Mouse (Mus musculus): ENCODE results near the gene Gm1113. TPM values are rescaled to one million over a fixed set of nuclear protein-coding genes. Genes with fewer than 3 reads are reported as not detected.

Gene Gm1113
- polyA plus RNA-seq, 1 experiment from 2014 or later: not detected

DNA sequence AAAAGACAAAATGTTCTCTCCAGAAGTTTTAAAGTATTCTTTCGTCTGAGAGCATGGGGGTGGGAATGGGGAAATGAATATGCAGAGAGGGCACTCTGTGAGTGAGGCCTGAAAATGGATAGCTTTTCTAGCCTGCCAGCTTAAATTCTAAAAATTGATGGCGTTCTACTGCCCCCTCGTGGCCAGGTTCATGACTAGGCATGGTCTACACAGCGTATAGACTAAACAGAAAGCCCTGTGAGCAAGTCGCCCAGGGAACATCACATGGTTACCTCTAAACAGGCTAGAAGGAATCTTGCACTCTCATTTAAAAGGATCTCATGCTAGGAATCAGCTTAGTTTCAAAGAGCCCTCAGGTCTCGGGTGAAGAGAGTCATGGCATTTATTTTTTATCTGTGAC lies 23.4 kb upstream of the Gm1113 start:
- WGBS (ENCODE audit: missing documents): 20% methylated on average over 6 of the region's 6 CpGs
- Histone ChIP-seq H3K27ac (no peak overlapping the region), H3K79me2 (ENCODE audit: inconsistent target) (no peaks in the 10 kb centered on the region), H3K36me3 (ENCODE audit: inconsistent target) (no peaks in the 10 kb centered on the region), H3K4me3 (ENCODE audit: inconsistent target) (no peak overlapping the region)

DNA sequence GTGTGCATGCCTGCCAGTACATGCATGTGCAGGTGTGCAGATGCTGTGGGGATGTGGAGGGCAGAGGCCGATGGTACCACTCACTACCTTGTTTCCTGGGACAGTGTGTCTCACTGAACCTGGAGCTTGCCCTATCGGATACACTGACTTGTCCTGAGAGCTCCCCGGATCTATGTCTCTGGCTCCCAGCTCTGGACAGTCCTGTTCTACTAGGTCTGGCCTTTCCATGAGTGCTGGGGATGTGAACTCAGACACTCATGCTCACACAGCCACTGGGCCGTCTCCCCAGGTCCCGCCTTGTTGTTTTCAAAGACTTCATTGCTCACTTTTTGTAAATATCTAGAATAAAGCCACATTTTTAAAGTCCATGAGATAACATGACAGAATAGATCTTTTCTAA lies 23.0 kb upstream of the Gm1113 start:
- Histone ChIP-seq H3K27ac (no peak overlapping the region), H3K4me3 (ENCODE audit: inconsistent target) (no peak overlapping the region), H3K36me3 (ENCODE audit: inconsistent target) (no peaks in the 10 kb centered on the region), H3K79me2 (ENCODE audit: inconsistent target) (no peaks in the 10 kb centered on the region)
- 89% methylated on average over 4 of the region's 5 CpGs for WGBS (ENCODE audit: missing documents)

DNA sequence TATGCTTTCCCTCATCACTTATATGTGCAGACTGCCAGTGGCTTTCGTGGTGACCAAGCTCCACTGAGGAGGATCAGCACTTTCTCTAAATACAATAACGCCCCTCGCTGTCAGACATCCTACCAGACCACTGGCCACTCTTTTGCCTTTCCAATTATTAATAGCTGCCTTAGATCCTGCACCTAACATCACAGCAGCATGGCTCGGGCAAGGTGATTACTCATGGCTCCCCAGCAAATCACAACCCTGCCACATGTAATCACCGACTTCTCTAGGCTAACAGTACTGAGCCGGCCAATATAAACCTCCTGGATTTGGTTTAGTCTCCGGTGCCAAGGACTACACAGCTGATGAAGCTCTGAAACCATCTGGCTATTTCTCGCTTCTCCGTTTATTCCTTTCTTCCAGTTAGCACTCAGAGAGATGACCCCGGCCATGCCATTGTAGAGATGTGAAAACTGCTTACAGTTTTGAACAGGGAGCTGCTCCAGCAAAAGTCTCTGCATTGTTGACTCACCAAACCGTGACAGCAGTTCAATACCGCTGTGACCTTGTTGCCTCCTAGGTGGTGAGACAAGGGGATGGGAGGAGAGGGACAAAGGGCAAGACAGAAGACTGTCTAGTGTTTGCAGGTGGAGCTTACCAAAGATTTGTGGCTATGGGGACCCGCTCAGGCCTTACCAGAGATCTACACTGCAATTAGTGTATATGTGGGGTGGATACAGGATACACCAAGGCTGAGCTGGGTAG lies 21.1 kb upstream of the Gm1113 start:
- no peak overlapping the region for H3K27ac ChIP-seq
- no peaks in the 10 kb centered on the region for H3K36me3 ChIP-seq (ENCODE audit: inconsistent target)
- WGBS (ENCODE audit: missing documents): 92% methylated on average over 13 of the region's 13 CpGs
- H3K4me3 ChIP-seq (ENCODE audit: inconsistent target): no peak overlapping the region
- H3K79me2 ChIP-seq (ENCODE audit: inconsistent target): no peaks in the 10 kb centered on the region

DNA sequence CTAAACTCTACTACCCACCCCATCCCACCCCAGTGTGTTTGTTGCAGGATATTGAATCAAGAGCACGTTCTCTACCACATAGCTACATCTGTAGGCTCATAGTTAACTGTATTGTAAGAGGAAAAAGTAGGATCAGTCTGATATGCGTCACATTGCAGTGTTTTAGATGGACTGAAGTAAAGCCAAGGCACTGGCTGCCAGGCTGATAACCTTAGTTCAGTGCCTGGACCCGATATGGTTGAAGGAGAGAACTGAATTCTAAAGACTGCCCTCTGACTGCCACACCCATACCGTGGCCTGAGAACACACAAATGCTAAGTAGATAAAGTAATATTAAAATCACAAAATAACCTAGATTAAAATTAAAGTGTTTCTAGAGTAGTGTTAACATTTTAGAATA lies 17.8 kb upstream of the Gm1113 start:
- Histone ChIP-seq H3K36me3 (ENCODE audit: inconsistent target) (no peaks in the 10 kb centered on the region), H3K4me3 (ENCODE audit: inconsistent target) (no peak overlapping the region), H3K27ac (no peak overlapping the region), H3K79me2 (ENCODE audit: inconsistent target) (no peaks in the 10 kb centered on the region)
- WGBS (ENCODE audit: missing documents): 87% methylated on average over 4 of the region's 4 CpGs

DNA sequence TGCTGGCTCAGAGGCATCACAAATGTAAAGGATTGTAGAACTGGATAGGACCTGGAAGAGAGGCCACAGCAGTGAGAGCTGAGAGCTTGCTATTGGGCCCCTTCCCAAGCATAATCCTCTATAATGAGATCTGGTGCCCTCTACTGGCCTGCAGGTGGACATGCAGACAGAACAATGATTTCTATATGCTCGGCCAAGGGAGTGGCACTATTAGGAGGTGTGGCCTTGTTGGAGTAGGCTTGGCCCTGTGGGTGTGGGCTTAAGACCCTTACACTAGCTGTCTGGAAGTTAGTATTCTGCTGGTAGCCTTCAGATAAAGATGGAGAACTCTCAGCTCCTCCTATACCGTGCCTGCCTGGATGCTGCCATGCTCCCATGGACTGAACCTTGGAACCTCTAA lies 17.0 kb upstream of the Gm1113 start:
- WGBS (ENCODE audit: missing documents): 17% methylated on average over 2 of the region's 2 CpGs
- Histone ChIP-seq H3K79me2 (ENCODE audit: inconsistent target) (no peaks in the 10 kb centered on the region), H3K27ac (no peak overlapping the region), H3K4me3 (ENCODE audit: inconsistent target) (no peak overlapping the region), H3K36me3 (ENCODE audit: inconsistent target) (no peaks in the 10 kb centered on the region)

DNA sequence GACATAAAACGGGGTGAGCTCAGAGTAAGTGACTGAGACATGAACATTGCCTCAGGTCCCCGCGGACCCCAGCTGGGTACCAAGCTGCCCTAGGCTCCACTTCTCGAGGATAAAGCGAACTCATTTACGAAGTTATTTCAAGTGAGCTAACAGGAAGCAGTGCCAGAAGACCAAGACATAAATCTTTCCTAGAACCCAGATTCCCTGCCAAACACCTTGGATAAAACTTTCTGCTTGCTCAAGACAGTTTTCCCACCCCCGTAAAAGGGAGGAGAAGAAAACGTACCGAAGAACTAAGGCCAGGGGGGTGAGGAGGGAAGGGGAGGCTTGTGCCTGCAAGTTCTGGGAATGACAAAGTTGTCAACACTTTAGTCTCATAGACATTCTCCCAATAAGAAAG lies 15.2 kb upstream of the Gm1113 start:
- H3K4me3 ChIP-seq (ENCODE audit: inconsistent target): no peak overlapping the region
- 82% methylated on average over 9 of the region's 9 CpGs for WGBS (ENCODE audit: missing documents)
- no peaks in the 10 kb centered on the region for H3K36me3 ChIP-seq (ENCODE audit: inconsistent target)
- H3K79me2 ChIP-seq (ENCODE audit: inconsistent target): no peaks in the 10 kb centered on the region
- H3K27ac ChIP-seq: no peak overlapping the region

DNA sequence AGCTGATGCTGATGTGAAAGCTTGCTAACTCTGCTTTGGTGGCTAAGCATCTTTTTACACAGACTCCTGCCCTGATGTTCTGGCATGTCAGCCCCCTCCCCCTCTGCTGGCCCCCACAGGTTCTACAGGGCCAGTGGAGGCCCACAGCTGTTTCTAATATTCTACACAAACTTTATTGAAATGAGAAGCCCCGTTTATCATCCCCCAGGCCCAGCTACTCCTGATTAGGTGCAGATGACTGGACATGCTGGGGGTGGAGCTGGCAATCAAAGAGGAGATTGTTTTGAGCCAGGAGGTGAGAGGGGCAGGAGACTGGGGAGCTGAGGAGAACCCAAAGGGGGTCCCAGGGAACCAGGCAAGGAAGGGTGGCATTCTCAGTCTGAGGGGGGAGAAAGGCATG lies 11.7 kb upstream of the Gm1113 start:
- Histone ChIP-seq H3K79me2 (ENCODE audit: inconsistent target) (no peaks in the 10 kb centered on the region), H3K36me3 (ENCODE audit: inconsistent target) (no peaks in the 10 kb centered on the region), H3K27ac (no peak overlapping the region), H3K4me3 (ENCODE audit: inconsistent target) (no peak overlapping the region)
- WGBS (ENCODE audit: missing documents): 50% methylated on average over 1 of the region's 1 CpGs

DNA sequence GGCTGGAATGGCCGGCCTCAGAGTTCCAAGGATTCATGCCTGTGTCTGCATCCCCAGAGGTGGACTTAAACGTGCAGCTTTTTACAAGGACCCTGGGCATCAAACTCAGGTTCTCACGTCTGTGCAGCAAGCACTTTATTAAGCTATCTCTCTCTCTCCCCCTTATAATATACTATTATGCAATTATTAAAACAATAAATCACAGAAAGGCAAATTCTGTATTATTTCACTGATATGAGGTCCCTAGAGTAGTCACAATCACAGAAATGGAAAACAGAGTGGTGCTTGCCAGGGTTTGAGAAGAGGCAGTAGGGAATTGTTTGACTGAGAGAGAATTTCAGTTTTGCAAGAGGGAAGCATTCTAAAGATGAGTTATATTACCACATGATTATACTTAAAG lies 11.1 kb upstream of the Gm1113 start:
- Histone ChIP-seq H3K27ac (no peak overlapping the region), H3K36me3 (ENCODE audit: inconsistent target) (no peaks in the 10 kb centered on the region), H3K4me3 (ENCODE audit: inconsistent target) (no peak overlapping the region), H3K79me2 (ENCODE audit: inconsistent target) (no peaks in the 10 kb centered on the region)
- WGBS (ENCODE audit: missing documents): 86% methylated on average over 3 of the region's 3 CpGs

DNA sequence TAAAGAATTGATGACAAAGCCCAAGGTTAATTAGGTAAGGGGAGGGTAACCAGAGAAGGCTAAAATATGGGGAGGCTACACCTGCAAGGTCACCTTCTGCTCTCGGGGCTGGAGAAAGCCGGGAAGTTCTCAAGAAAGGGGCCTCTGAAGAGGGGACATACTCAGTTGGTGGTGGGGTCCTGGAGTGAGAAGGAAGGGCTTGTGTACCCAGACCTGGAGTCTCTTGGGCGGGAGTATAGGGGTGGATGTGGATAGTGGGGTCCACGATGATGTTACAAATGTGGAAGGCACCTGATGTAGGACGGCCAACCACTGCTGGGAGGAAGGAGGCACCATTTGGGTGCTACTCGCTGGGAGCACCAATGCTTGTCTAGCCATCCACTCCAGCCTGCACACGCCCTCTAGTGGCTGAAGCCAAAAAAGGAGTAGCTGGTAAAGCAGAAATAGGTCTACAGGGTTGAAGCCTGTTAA lies 5.9 kb upstream of the Gm1113 start:
- WGBS (ENCODE audit: missing documents): 18% methylated on average over 6 of the region's 7 CpGs
- H3K36me3 ChIP-seq (ENCODE audit: inconsistent target): no peaks in the 10 kb centered on the region
- H3K27ac ChIP-seq: no peak overlapping the region
- H3K79me2 ChIP-seq (ENCODE audit: inconsistent target): no peaks in the 10 kb centered on the region
- no peak overlapping the region for H3K4me3 ChIP-seq (ENCODE audit: inconsistent target)

DNA sequence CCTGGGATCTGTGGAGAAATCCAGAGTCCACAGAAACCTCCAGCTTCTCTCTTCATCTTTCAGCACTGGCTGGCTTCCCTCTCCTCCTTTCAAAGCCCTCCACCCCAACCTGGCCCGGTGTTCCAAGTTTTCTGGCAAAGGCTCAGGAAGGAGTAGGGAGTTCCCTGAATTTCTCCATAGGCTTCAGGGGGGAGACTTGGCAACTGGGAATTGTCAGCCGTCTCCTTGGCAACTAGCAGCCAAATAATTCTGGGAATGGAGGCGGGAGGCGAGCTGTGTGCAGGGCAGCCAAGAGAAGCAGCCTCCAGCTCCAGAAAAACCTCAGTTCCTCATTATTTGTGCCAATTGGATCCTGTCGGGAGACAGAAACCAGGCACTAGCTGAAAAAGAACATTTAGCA lies 5.5 kb upstream of the Gm1113 start:
- 83% methylated on average over 5 of the region's 5 CpGs for WGBS (ENCODE audit: missing documents)
- Histone ChIP-seq H3K4me3 (ENCODE audit: inconsistent target) (no peak overlapping the region), H3K27ac (no peak overlapping the region), H3K79me2 (ENCODE audit: inconsistent target) (no peaks in the 10 kb centered on the region), H3K36me3 (ENCODE audit: inconsistent target) (no peaks in the 10 kb centered on the region)

DNA sequence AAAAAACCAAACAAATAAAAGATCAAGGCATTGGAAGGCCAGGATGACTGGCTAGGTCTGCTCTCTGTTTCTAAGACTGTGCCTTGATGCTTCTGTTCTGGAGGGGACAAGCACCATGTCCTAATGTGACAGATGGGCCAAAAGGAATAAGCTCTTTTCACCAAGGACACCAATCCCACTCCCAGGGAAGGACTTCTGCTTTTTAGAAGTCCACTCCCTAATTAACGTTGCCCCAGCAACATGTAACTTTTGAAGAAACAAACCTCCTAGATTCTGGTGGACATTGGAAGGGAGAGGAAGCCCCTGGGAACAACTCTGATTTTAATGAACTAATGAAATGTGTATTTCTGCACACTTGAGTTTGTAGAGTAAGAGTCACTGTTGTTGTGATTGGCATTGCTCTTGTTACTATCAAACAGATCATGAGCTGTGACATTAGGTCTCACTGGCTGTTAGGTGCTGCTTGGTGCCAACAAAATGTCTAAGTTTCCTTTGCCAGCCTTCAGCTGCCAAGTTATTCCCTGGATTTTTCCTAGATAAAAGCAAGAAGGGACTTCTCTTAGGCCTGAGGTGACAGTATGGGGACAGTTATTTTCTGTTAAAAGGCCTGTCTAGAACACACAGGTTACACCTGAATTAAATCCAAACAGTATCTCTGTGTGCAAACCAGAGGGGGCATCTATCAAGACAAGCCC lies 4.9 kb upstream of the Gm1113 start:
- Histone ChIP-seq H3K27ac (no peak overlapping the region), H3K4me3 (ENCODE audit: inconsistent target) (no peak overlapping the region), H3K79me2 (ENCODE audit: inconsistent target) (no peaks in the 10 kb centered on the region), H3K36me3 (ENCODE audit: inconsistent target) (no peaks in the 10 kb centered on the region)
- 70% methylated on average over 1 of the region's 1 CpGs for WGBS (ENCODE audit: missing documents)

DNA sequence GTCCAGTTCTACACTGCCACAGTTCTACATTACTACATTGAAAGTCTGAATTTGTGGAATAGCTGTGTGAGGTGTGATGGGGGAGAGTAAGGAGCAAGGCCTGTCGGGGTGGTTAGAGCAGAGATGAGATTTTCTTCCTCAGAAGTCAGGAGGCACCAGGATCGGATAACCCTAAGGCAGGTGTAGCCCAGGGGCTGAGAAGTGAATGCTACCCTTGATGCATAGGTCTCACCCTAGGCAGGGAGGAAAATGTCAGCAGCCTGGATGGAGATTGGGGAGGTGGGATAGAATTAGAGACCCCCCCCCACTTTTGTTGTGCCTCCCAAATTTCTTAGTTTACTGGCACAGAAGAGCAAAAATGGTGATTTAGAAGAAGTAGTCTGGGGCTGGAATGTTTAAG lies 4.2 kb upstream of the Gm1113 start:
- H3K4me3 ChIP-seq (ENCODE audit: inconsistent target): no peak overlapping the region
- no peaks in the 10 kb centered on the region for H3K36me3 ChIP-seq (ENCODE audit: inconsistent target)
- no peak overlapping the region for H3K27ac ChIP-seq
- WGBS (ENCODE audit: missing documents): 90% methylated on average over 2 of the region's 2 CpGs
- H3K79me2 ChIP-seq (ENCODE audit: inconsistent target): no peaks in the 10 kb centered on the region

DNA sequence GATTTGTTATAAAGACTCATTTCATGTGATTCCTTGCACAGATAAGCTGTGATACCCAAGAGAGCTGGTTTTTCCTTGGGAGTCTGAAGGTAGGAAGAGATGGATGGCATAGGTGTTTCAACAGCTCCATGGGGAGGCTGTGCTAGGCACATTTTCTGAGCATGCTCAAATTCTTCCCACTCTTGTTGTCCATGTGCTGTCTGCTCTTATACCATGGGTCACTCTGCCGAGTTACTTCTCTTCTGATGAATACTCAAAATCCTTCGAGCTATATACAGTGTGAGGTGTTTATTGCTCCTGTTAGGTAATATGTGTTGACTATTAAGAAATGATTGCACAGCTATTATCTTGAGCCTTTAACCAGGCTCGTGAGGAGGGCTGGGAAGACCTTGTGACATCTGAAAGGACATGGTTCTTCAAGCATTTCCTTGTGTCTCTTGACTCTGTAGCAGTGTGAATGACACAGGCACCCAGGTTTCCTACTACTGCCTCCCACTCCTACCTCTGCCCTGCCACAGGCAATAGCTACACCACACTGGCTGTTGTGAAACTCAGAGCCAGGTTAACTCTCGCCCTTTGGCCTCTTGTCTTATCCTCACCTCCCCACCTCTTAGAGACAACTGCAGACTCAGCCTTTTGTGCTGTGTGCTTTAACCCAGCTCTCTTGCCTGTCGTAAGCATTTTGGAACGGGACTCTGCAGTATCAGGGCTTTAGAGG lies 2.7 kb upstream of the Gm1113 start:
- Histone ChIP-seq H3K27ac (no peak overlapping the region), H3K4me3 (ENCODE audit: inconsistent target) (no peak overlapping the region), H3K79me2 (ENCODE audit: inconsistent target) (no peaks in the 10 kb centered on the region), H3K36me3 (ENCODE audit: inconsistent target) (no peaks in the 10 kb centered on the region)
- WGBS (ENCODE audit: missing documents): 88% methylated on average over 6 of the region's 6 CpGs

DNA sequence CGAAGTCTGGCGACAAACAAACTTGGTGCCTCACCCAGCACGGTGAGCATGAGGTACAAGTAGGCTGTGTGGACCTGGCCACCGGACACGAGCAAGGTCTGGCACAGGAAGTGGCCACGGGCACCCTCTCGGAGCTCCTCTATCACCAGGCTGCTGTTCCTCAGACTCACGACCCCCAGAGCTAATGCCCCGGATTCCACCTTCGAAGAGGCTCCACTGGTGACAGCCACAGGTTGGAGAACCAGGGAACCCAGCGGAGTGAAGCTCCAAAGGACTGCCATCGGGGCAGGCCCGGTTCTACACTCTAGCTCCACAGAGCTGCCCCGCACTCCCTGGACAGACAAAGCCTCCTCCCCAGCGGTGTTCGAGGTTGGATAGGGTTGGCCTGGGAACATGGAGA lies 1.4 kb downstream of the Gm1113 start:
- Histone ChIP-seq H3K79me2 (ENCODE audit: inconsistent target) (no peaks in the 10 kb centered on the region), H3K36me3 (ENCODE audit: inconsistent target) (no peaks in the 10 kb centered on the region), H3K27ac (no peak overlapping the region), H3K4me3 (ENCODE audit: inconsistent target) (no peak overlapping the region)
- 88% methylated on average over 15 of the region's 16 CpGs for WGBS (ENCODE audit: missing documents)

DNA sequence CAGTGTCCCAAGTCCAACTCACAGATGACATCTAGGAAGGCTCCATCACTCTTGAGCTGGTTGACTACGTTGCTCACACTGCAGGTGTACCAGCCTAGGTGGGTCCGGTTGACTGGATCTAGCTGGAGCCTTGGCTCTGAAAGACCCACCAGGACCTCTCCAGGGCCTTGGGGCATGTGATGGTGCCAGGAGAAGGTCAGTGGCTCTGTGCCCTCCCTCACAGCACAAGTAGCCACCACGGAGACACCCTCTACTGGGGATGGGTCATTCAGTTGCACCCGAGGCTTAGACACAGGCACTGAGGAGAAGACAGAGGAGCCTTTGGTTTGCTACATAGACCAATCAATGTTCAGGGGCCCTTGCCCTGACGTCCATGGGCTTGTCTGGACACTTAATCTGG lies 1.9 kb downstream of the Gm1113 start:
- WGBS (ENCODE audit: missing documents): 83% methylated on average over 5 of the region's 5 CpGs
- Histone ChIP-seq H3K36me3 (ENCODE audit: inconsistent target) (no peaks in the 10 kb centered on the region), H3K79me2 (ENCODE audit: inconsistent target) (no peaks in the 10 kb centered on the region), H3K4me3 (ENCODE audit: inconsistent target) (no peak overlapping the region), H3K27ac (no peak overlapping the region)
